Mouse (Mus musculus) intestine, embryonic 14.5 days (tissue): ENCODE measurements at regions not wholly inside any gene's neighbourhood (a gene's known extent, or its start where the extent isn't known, plus 50 kb on each side); places are given as distances from the start of the nearest gene placed in this dataset.

Experiments
- ATAC-seq: fragments of 200-750 bp; cut with Nextera tagmentation; replicated peaks from 2 replicates; pipeline ENCODE4 v1.8.0; 2017; ENCODE audit warnings: low read depth, moderate number of reproducible peaks, moderate TSS enrichment, moderate library complexity; ENCODE audit not compliant: low FRiP score, low TSS enrichment
- DNase-seq: peaks from one replicate; pipeline ENCODE4 v3.0.0-alpha.2; 2018; ENCODE audit warnings: low spot score
- H3K27ac ChIP-seq: fragments of 300-500 bp; sonication (generic); 2 replicates; pipeline ENCODE4 v1.5.1; 2014; ENCODE audit warnings: low read depth, mild to moderate bottlenecking, control low read depth
- H3K27me3 ChIP-seq: fragments of 300-500 bp; sonication (generic); replicated peaks from 2 replicates; pipeline ENCODE4 v1.6.1; 2014; ENCODE audit warnings: low read length, control low read depth; ENCODE audit not compliant: control insufficient read depth, insufficient read depth
- H3K36me3 ChIP-seq: fragments of 300-500 bp; sonication (generic); 2 replicates; pipeline ENCODE4 v1.6.1; 2014; ENCODE audit warnings: low read length, control low read depth; ENCODE audit not compliant: control insufficient read depth, insufficient read depth
- H3K4me1 ChIP-seq: fragments of 300-500 bp; sonication (generic); replicated peaks from 2 replicates; pipeline ENCODE4 v1.6.1; 2014; ENCODE audit warnings: low read length, control low read depth, mixed read lengths; ENCODE audit not compliant: control insufficient read depth, insufficient read depth
- H3K4me2 ChIP-seq: fragments of 300-500 bp; sonication (generic); 2 replicates; pipeline ENCODE4 v1.6.1; 2014; ENCODE audit warnings: low read length
- H3K4me3 ChIP-seq: fragments of 300-500 bp; sonication (generic); 2 replicates; pipeline ENCODE4 v1.5.1; 2014; ENCODE audit warnings: low read depth, low read length, control low read depth, mixed read lengths
- H3K9ac ChIP-seq: fragments of 300-500 bp; sonication (generic); 2 replicates; pipeline ENCODE4 v1.6.1; 2014; ENCODE audit warnings: mild to moderate bottlenecking, low read length
- H3K9me3 ChIP-seq: fragments of 300-500 bp; sonication (generic); 2 replicates; pipeline ENCODE4 v1.6.1; 2016; ENCODE audit warnings: low read length, control low read depth; ENCODE audit not compliant: control insufficient read depth
- WGBS: fragments of 180-500 bp; shearing (Covaris S2); extraction: QIAGEN DNeasy Blood & Tissue Kit; methylation state at CpG from one replicate; pipeline ENCODE4 v1.1.7; 2014; 5-methylcytosine and 5-hydroxymethylcytosine counted together

- Histone ChIP-seq H3K9me3 (no peaks in the 10 kb centered on the region), H3K27ac (no peak overlapping the region), H3K27me3 (no peaks in the 10 kb centered on the region), H3K4me1 (no peaks in the 10 kb centered on the region), H3K9ac (no peak overlapping the region), H3K4me3 (no peak overlapping the region), H3K4me2 (no peak overlapping the region), H3K36me3 (no peaks in the 10 kb centered on the region)
- DNase-seq, result no peak
- 84% methylated on average over 4 of the region's 4 CpGs for WGBS
- no peak for ATAC-seq
Observed at GRCm38 (mm10) chr3:33391765-33392540, 248.9 kb upstream of the Pex5l start.

GRCm38 (mm10) chr3:33388171-33388570 lies 245.1 kb upstream of the Pex5l start:
- Histone ChIP-seq H3K4me1 (no peaks in the 10 kb centered on the region), H3K9me3 (no peaks in the 10 kb centered on the region), H3K4me3 (no peak overlapping the region), H3K27ac (no peak overlapping the region), H3K36me3 (no peaks in the 10 kb centered on the region), H3K4me2 (no peak overlapping the region), H3K9ac (no peak overlapping the region), H3K27me3 (no peaks in the 10 kb centered on the region)
- DNase-seq (no peak), ATAC-seq (no peak)
- 52% methylated on average over 1 of the region's 1 CpGs for WGBS

GRCm38 (mm10) chr3:33383622-33384021 lies 240.6 kb upstream of the Pex5l start:
- 92% methylated on average over 1 of the region's 1 CpGs for WGBS
- no peaks in the 10 kb centered on the region for H3K36me3 ChIP-seq
- H3K27ac ChIP-seq, result no peak overlapping the region
- no peaks in the 10 kb centered on the region for H3K4me1 ChIP-seq
- no peak overlapping the region for H3K9ac ChIP-seq
- no peaks in the 10 kb centered on the region for H3K9me3 ChIP-seq
- no peak overlapping the region for H3K4me2 ChIP-seq
- ATAC-seq (no peak), DNase-seq (no peak)
- no peak overlapping the region for H3K4me3 ChIP-seq
- no peaks in the 10 kb centered on the region for H3K27me3 ChIP-seq

GRCm38 (mm10) chr3:33379604-33380003 lies 236.6 kb upstream of the Pex5l start:
- WGBS, result 74% methylated on average over 2 of the region's 2 CpGs

GRCm38 (mm10) chr3:33375161-33375560 lies 232.1 kb upstream of the Pex5l start:
- no peak for DNase-seq
- no peak overlapping the region for H3K27ac ChIP-seq
- H3K36me3 ChIP-seq, result no peaks in the 10 kb centered on the region
- no peak overlapping the region for H3K9ac ChIP-seq
- H3K4me1 ChIP-seq, result no peaks in the 10 kb centered on the region
- no peak for ATAC-seq
- no peaks in the 10 kb centered on the region for H3K27me3 ChIP-seq
- WGBS, result 75% methylated on average over 3 of the region's 3 CpGs
- no peak overlapping the region for H3K4me3 ChIP-seq
- H3K9me3 ChIP-seq, result no peaks in the 10 kb centered on the region
- no peak overlapping the region for H3K4me2 ChIP-seq

More at GRCm38 (mm10) chr3:33379604-33380003, 236.6 kb upstream of the Pex5l start:
- H3K27me3 ChIP-seq, result no peaks in the 10 kb centered on the region
- ATAC-seq, result no peak
- H3K9ac ChIP-seq, result no peak overlapping the region
- H3K4me1 ChIP-seq, result no peaks in the 10 kb centered on the region
- no peak overlapping the region for H3K27ac ChIP-seq
- H3K9me3 ChIP-seq, result no peaks in the 10 kb centered on the region
- H3K4me3 ChIP-seq, result no peak overlapping the region
- no peak overlapping the region for H3K4me2 ChIP-seq
- DNase-seq, result no peak
- no peaks in the 10 kb centered on the region for H3K36me3 ChIP-seq

- H3K4me2 ChIP-seq, result no peak overlapping the region
- H3K9me3 ChIP-seq, result no peaks in the 10 kb centered on the region
- no peak overlapping the region for H3K4me3 ChIP-seq
- 75% methylated on average over 1 of the region's 1 CpGs for WGBS
- no peaks in the 10 kb centered on the region for H3K36me3 ChIP-seq
- H3K9ac ChIP-seq, result no peak overlapping the region
- no peaks in the 10 kb centered on the region for H3K4me1 ChIP-seq
- ATAC-seq, result no peak
- no peak overlapping the region for H3K27ac ChIP-seq
- DNase-seq, result no peak
- no peaks in the 10 kb centered on the region for H3K27me3 ChIP-seq
Observed at GRCm38 (mm10) chr3:33372806-33373205, 229.8 kb upstream of the Pex5l start.

- no peaks in the 10 kb centered on the region for H3K27me3 ChIP-seq
- H3K4me2 ChIP-seq, result no peak overlapping the region
- ATAC-seq, result no peak
- WGBS, result 79% methylated on average over 1 of the region's 1 CpGs
- no peak overlapping the region for H3K27ac ChIP-seq
- no peaks in the 10 kb centered on the region for H3K9me3 ChIP-seq
- H3K4me3 ChIP-seq, result no peak overlapping the region
- no peak for DNase-seq
- H3K36me3 ChIP-seq, result no peaks in the 10 kb centered on the region
- H3K9ac ChIP-seq, result no peak overlapping the region
- H3K4me1 ChIP-seq, result no peaks in the 10 kb centered on the region
Observed at GRCm38 (mm10) chr3:33363521-33363920, 220.5 kb upstream of the Pex5l start.

GRCm38 (mm10) chr3:33360030-33360429 lies 217.0 kb upstream of the Pex5l start:
- Histone ChIP-seq H3K27ac (no peak overlapping the region), H3K9me3 (no peaks in the 10 kb centered on the region), H3K36me3 (no peaks in the 10 kb centered on the region), H3K4me1 (no peaks in the 10 kb centered on the region), H3K4me3 (no peak overlapping the region), H3K9ac (no peak overlapping the region), H3K4me2 (no peak overlapping the region), H3K27me3 (no peaks in the 10 kb centered on the region)
- no peak for ATAC-seq
- WGBS, result 87% methylated on average over 2 of the region's 2 CpGs
- DNase-seq, result no peak

- 83% methylated on average over 2 of the region's 2 CpGs for WGBS
Observed at GRCm38 (mm10) chr3:33353860-33354259, 210.8 kb upstream of the Pex5l start.

More at GRCm38 (mm10) chr3:33353860-33354259, 210.8 kb upstream of the Pex5l start:
- DNase-seq (no peak), ATAC-seq (no peak)
- no peak overlapping the region for H3K9ac ChIP-seq
- H3K9me3 ChIP-seq, result no peaks in the 10 kb centered on the region
- no peak overlapping the region for H3K4me2 ChIP-seq
- no peaks in the 10 kb centered on the region for H3K4me1 ChIP-seq
- H3K27ac ChIP-seq, result no peak overlapping the region
- no peaks in the 10 kb centered on the region for H3K27me3 ChIP-seq
- H3K36me3 ChIP-seq, result no peaks in the 10 kb centered on the region
- no peak overlapping the region for H3K4me3 ChIP-seq
